In genomic region chr13:75710152-75710551, GRCm38 (mm10) we compare ENCODE assay signal across 10 mouse cellular contexts. TPM values are rescaled to one million over a fixed set of nuclear protein-coding genes. Genes with fewer than 3 reads are reported as not detected.
A peak's percentile ranks its signal among the peaks of the same experiment; 100 is the strongest.
DNase-seq lines count a peak whose midpoint lies in the region; ATAC-seq and TF ChIP-seq lines count a peak whose summit lies in the region.
"Had no signal": no experiment of that assay in that cellular context is flagged by ENCODE, and none has a peak within 500 bp of the region (broad histone marks: within the 10 kb centered on the region; RNA-seq: fewer than 3 reads in every experiment).

No protein-coding gene starts in this region.

- peak overlapping the region; percentile 84 for H3K4me2 ChIP-seq in heart, embryonic 13.5 days
- peak overlapping the region; percentile 16; the same call in 1 of the 2 replicates for H3K4me2 ChIP-seq in limb, embryonic 14.5 days (replicated peaks; ENCODE audit: low read depth, low read length, severe bottlenecking)
- H3K4me2 ChIP-seq in stomach, embryonic 16.5 days (ENCODE audit: low read depth, low read length), result peak overlapping the region; percentile 55
- no peak overlapping the region for H3K4me2 ChIP-seq in forebrain, embryonic 13.5 days
- H3K4me2 ChIP-seq: midbrain, embryonic 11.5 days; neural tube, embryonic 12.5 days had no signal

- intact Hi-C loops in heart, postnatal 14 days (cut with DNase I), result no loop called here

- no peak overlapping the region for H3K27ac ChIP-seq in heart, embryonic 13.5 days (replicated peaks)
- no peak overlapping the region for H3K27ac ChIP-seq in limb, embryonic 14.5 days (replicated peaks; ENCODE audit: low read depth, low read length)
- H3K27ac ChIP-seq in stomach, embryonic 16.5 days (ENCODE audit: low read length), result no peak overlapping the region
- H3K27ac ChIP-seq in forebrain, embryonic 13.5 days, result no peak overlapping the region
- H3K27ac ChIP-seq: neural tube, embryonic 12.5 days had no signal

- no peak overlapping the region for H3K9ac ChIP-seq in heart, embryonic 13.5 days
- H3K9ac ChIP-seq in limb, embryonic 14.5 days (ENCODE audit: low read depth, low read length, severe bottlenecking), result no peak overlapping the region
- H3K9ac ChIP-seq in stomach, embryonic 16.5 days (ENCODE audit: low read length), result no peak overlapping the region
- no peak overlapping the region for H3K9ac ChIP-seq in forebrain, embryonic 13.5 days
- H3K9ac ChIP-seq: neural tube, embryonic 12.5 days had no signal

- H3K4me1 ChIP-seq in heart, embryonic 13.5 days, result peaks cover 19% of the 10 kb centered on the region
- peaks cover 9% of the 10 kb centered on the region for H3K4me1 ChIP-seq in limb, embryonic 14.5 days (ENCODE audit: control insufficient read depth, insufficient read depth, low read length)
- H3K4me1 ChIP-seq in stomach, embryonic 16.5 days (ENCODE audit: control insufficient read depth, insufficient read depth, low read length), result no peaks in the 10 kb centered on the region
- peaks cover 11% of the 10 kb centered on the region for H3K4me1 ChIP-seq in forebrain, embryonic 13.5 days
- H3K4me1 ChIP-seq: neural tube, embryonic 12.5 days had no signal

- no peaks in the 10 kb centered on the region for H3K9me3 ChIP-seq in heart, embryonic 13.5 days
- no peaks in the 10 kb centered on the region for H3K9me3 ChIP-seq in limb, embryonic 14.5 days (ENCODE audit: control insufficient read depth, low read length)
- H3K9me3 ChIP-seq in stomach, embryonic 16.5 days (replicated peaks; ENCODE audit: control insufficient read depth, low read length), result no peaks in the 10 kb centered on the region
- H3K9me3 ChIP-seq in forebrain, embryonic 13.5 days (replicated peaks), result no peaks in the 10 kb centered on the region
- H3K9me3 ChIP-seq: neural tube, embryonic 12.5 days had no signal

- TF ChIP-seq POLR2A in limb, embryonic 14.5 days (IDR thresholded peaks at IDR 0.05; ENCODE audit: borderline replicate concordance, extremely low read depth, insufficient read depth, insufficient read length), result no peak

- H3K36me3 ChIP-seq in heart, embryonic 13.5 days, result no peaks in the 10 kb centered on the region
- no peaks in the 10 kb centered on the region for H3K36me3 ChIP-seq in limb, embryonic 14.5 days (ENCODE audit: control insufficient read depth, insufficient read depth, low read length)
- no peaks in the 10 kb centered on the region for H3K36me3 ChIP-seq in stomach, embryonic 16.5 days (ENCODE audit: control insufficient read depth, insufficient read depth, low read length)
- H3K36me3 ChIP-seq in forebrain, embryonic 13.5 days (ENCODE audit: poor library complexity, severe bottlenecking), result no peaks in the 10 kb centered on the region
- H3K36me3 ChIP-seq: neural tube, embryonic 12.5 days had no signal

- H3K4me3 ChIP-seq in heart, embryonic 13.5 days, result peak overlapping the region; percentile 83
- no peak overlapping the region for H3K4me3 ChIP-seq in limb, embryonic 14.5 days (replicated peaks; ENCODE audit: low read length)
- H3K4me3 ChIP-seq in stomach, embryonic 16.5 days (replicated peaks; ENCODE audit: low read length), result peak overlapping the region; percentile 77
- no peak overlapping the region for H3K4me3 ChIP-seq in forebrain, embryonic 13.5 days
- H3K4me3 ChIP-seq: neural tube, embryonic 12.5 days had no signal

- no peaks in the 10 kb centered on the region; the same call in 1 of the 2 replicates for H3K27me3 ChIP-seq in heart, embryonic 13.5 days (replicated peaks)
- H3K27me3 ChIP-seq in limb, embryonic 14.5 days (ENCODE audit: control insufficient read depth, insufficient read depth, low read length), result no peaks in the 10 kb centered on the region
- no peaks in the 10 kb centered on the region for H3K27me3 ChIP-seq in stomach, embryonic 16.5 days (ENCODE audit: control insufficient read depth, insufficient read depth, low read length)
- H3K27me3 ChIP-seq in forebrain, embryonic 13.5 days, result peaks cover 15% of the 10 kb centered on the region

- no peak for DNase-seq in heart, postnatal 14 days
- peak; percentile 26 for DNase-seq in right cerebral cortex, adult 18-20 months
- DNase-seq in right cerebral cortex, postnatal 10 days (ENCODE audit: low spot score in 2 of 2), result no peak
- no peak for DNase-seq in limb, embryonic 14.5 days (ENCODE audit: low spot score)
- no peak for DNase-seq in thymus, postnatal 14 days

- WGBS in heart, embryonic 13.5 days, result 65% methylated on average over 6 of the region's 6 CpGs
- 65% methylated on average over 6 of the region's 6 CpGs for WGBS in limb, embryonic 14.5 days
- 67% methylated on average over 6 of the region's 6 CpGs for WGBS in stomach, embryonic 16.5 days
- 72% methylated on average over 6 of the region's 6 CpGs for WGBS in forebrain, embryonic 13.5 days

- no peak for ATAC-seq in heart, embryonic 13.5 days (ENCODE audit: extremely low read depth, insufficient number of reproducible peaks, low FRiP score, low TSS enrichment)
- no peak for ATAC-seq in limb, embryonic 14.5 days (ENCODE audit: low FRiP score, low read depth)
- no peak for ATAC-seq in stomach, embryonic 16.5 days (ENCODE audit: insufficient read depth, low FRiP score)
- ATAC-seq in forebrain, embryonic 13.5 days, result no peak

RNA-seq across cellular contexts. Expression of gene Ell2, which starts 3.6 kb away (rescaled TPM):
- 4.6 and 4.8 TPM in 2 replicates for polyA plus RNA-seq in heart, embryonic 13.5 days (2015; fragmentation: Nextera tagmentation; extraction: Ambion mirVana)
- 10 to 100 TPM; 20.4 to 22.8 TPM for total RNA-seq in heart, postnatal 14 days (2021)
- 6.4 and 7.7 TPM in 2 replicates for polyA plus RNA-seq in limb, embryonic 14.5 days (2012; rRNA removed)
- 9.4 and 9.9 TPM in 2 replicates for polyA plus RNA-seq in limb, embryonic 14.5 days (2014; fragmentation: Nextera tagmentation; extraction: Ambion mirVana)
- polyA plus RNA-seq in stomach, embryonic 16.5 days (2015; fragmentation: Nextera tagmentation; extraction: Ambion mirVana), result 17.5 and 19.4 TPM in 2 replicates
- 1.5 and 2.0 TPM in 2 replicates for polyA plus RNA-seq in forebrain, embryonic 13.5 days (2015; fragmentation: Nextera tagmentation; extraction: Ambion mirVana)

Comparison
In these comparisons a context has a peak if more than half of its experiments do, and no peak if none do; other contexts are left out.
1. H3K4me3 ChIP-seq: peak in heart, embryonic 13.5 days (single experiment) and stomach, embryonic 16.5 days (single experiment); none in limb, embryonic 14.5 days (single experiment) and forebrain, embryonic 13.5 days (single experiment).